ENCODE assay signal across 20 mouse cellular contexts in the genomic region with DNA sequence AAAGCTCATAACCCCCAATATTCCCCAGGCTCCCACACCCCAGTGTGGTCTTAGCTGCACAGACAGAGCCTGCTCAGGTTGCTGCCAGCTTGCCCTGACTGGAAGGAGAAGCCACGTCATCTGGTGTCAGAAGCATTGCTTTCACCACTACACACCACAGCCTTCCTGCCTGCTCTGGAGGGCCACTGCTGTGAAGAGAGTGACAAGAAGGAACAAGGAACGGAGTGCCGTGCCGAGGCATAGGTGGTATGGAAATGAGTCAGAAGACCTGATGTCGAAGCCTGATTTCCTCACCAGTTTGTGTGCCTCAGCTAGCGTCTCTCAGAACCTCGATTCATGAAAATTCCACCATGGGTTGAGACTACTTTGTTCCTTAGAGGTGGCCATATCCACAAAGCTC. TPM values are rescaled to one million over a fixed set of nuclear protein-coding genes. Genes with fewer than 3 reads are reported as not detected.
A peak's percentile ranks its signal among the peaks of the same experiment; 100 is the strongest.
DNase-seq lines count a peak whose midpoint lies in the region; ATAC-seq and TF ChIP-seq lines count a peak whose summit lies in the region.
"Had no signal": no experiment of that assay in that cellular context is flagged by ENCODE, and none has a peak within 500 bp of the region (broad histone marks: within the 10 kb centered on the region; RNA-seq: fewer than 3 reads in every experiment).

No protein-coding gene starts in this region.

- TF ChIP-seq POLR2A in thymus, adult 2 months (IDR thresholded peaks at IDR 0.05; ENCODE audit: control insufficient read depth, extremely low read depth, insufficient read depth, low read length, poor library complexity): no peak

- no peaks in the 10 kb centered on the region for H3K9me3 ChIP-seq in liver, embryonic 13.5 days (replicated peaks)
- no peaks in the 10 kb centered on the region for H3K9me3 ChIP-seq in liver, embryonic 11.5 days (ENCODE audit: control insufficient read depth, low read length)
- no peaks in the 10 kb centered on the region for H3K9me3 ChIP-seq in liver, postnatal 0 days (ENCODE audit: low read length)
- no peaks in the 10 kb centered on the region for H3K9me3 ChIP-seq in forebrain, postnatal 0 days (ENCODE audit: low read length)
- H3K9me3 ChIP-seq: lung, embryonic 15.5 days had no signal

- peaks cover 51% of the 10 kb centered on the region for H3K4me1 ChIP-seq in liver, embryonic 13.5 days (replicated peaks)
- H3K4me1 ChIP-seq in liver, embryonic 11.5 days (replicated peaks; ENCODE audit: control insufficient read depth, insufficient read depth, low read length): peaks cover 25% of the 10 kb centered on the region
- peaks cover 26% of the 10 kb centered on the region for H3K4me1 ChIP-seq in liver, postnatal 0 days (ENCODE audit: insufficient read depth)
- H3K4me1 ChIP-seq in thymus, adult 2 months (replicated peaks; ENCODE audit: control insufficient read depth, insufficient read depth, low read length): peaks cover 24% of the 10 kb centered on the region
- H3K4me1 ChIP-seq in forebrain, postnatal 0 days (ENCODE audit: insufficient read depth): peaks cover 11% of the 10 kb centered on the region

- no peaks in the 10 kb centered on the region for H3K27me3 ChIP-seq in liver, embryonic 13.5 days
- no peaks in the 10 kb centered on the region for H3K27me3 ChIP-seq in liver, embryonic 11.5 days (replicated peaks; ENCODE audit: control insufficient read depth, insufficient read depth, low read length)
- H3K27me3 ChIP-seq in liver, postnatal 0 days (ENCODE audit: insufficient read depth, low read length): no peaks in the 10 kb centered on the region
- no peaks in the 10 kb centered on the region for H3K27me3 ChIP-seq in thymus, adult 2 months (ENCODE audit: control insufficient read depth, insufficient read depth, low read length)
- H3K27me3 ChIP-seq in forebrain, postnatal 0 days (ENCODE audit: insufficient read depth, low read length): no peaks in the 10 kb centered on the region
- H3K27me3 ChIP-seq: lung, embryonic 15.5 days; Patski had no signal

- no peak for TF ChIP-seq EP300 in liver, postnatal 0 days (IDR thresholded peaks at IDR 0.05; ENCODE audit: low read depth)

- no peaks in the 10 kb centered on the region for H3K36me3 ChIP-seq in liver, embryonic 13.5 days
- H3K36me3 ChIP-seq in liver, embryonic 11.5 days (ENCODE audit: control insufficient read depth, insufficient read depth, low read length): no peaks in the 10 kb centered on the region
- H3K36me3 ChIP-seq in liver, postnatal 0 days (replicated peaks; ENCODE audit: insufficient read depth, low read length): 0 out of 2 replicates have a peak, but pooled peaks cover 4% of the 10 kb centered on the region
- H3K36me3 ChIP-seq in thymus, adult 2 months (ENCODE audit: control insufficient read depth, insufficient read depth, low read length): no peaks in the 10 kb centered on the region
- H3K36me3 ChIP-seq in forebrain, postnatal 0 days (ENCODE audit: insufficient read depth): no peaks in the 10 kb centered on the region
- H3K36me3 ChIP-seq: lung, embryonic 15.5 days had no signal

- WGBS in liver, embryonic 13.5 days (ENCODE audit: insufficient replicate concordance): 33% methylated on average over 7 of the region's 7 CpGs
- WGBS in liver, embryonic 11.5 days: 54% methylated on average over 7 of the region's 7 CpGs
- 39% methylated on average over 7 of the region's 7 CpGs for WGBS in liver, postnatal 0 days (ENCODE audit: insufficient replicate concordance)
- WGBS in thymus, adult 2 months: 9% methylated on average over 7 of the region's 7 CpGs
- 91% methylated on average over 7 of the region's 7 CpGs for WGBS in forebrain, postnatal 0 days

- peak overlapping the region; percentile 21 for H3K27ac ChIP-seq in liver, embryonic 13.5 days
- no peak overlapping the region for H3K27ac ChIP-seq in liver, embryonic 11.5 days (ENCODE audit: low read depth, low read length)
- H3K27ac ChIP-seq in liver, postnatal 0 days (ENCODE audit: low read depth): no peak overlapping the region
- no peak overlapping the region for H3K27ac ChIP-seq in thymus, adult 2 months (ENCODE audit: control insufficient read depth, insufficient read depth, low read length)
- no peak overlapping the region for H3K27ac ChIP-seq in forebrain, postnatal 0 days (ENCODE audit: low read depth, low read length)
- H3K27ac ChIP-seq: hindbrain, postnatal 0 days; kidney, postnatal 0 days; lung, embryonic 15.5 days had no signal

- no peak for TF ChIP-seq CTCF in liver, postnatal 0 days (IDR thresholded peaks at IDR 0.05; ENCODE audit: low read depth)
- no peak for TF ChIP-seq CTCF in thymus, adult 2 months (IDR thresholded peaks at IDR 0.05; ENCODE audit: borderline replicate concordance, control insufficient read depth, extremely low read depth, insufficient read depth, low read length, poor library complexity)
- no peak for TF ChIP-seq CTCF in forebrain, postnatal 0 days (IDR thresholded peaks at IDR 0.05; ENCODE audit: low read depth)

- no peak overlapping the region for H3K4me3 ChIP-seq in liver, embryonic 13.5 days (replicated peaks)
- H3K4me3 ChIP-seq in liver, embryonic 11.5 days (ENCODE audit: low read depth, low read length): no peak overlapping the region
- H3K4me3 ChIP-seq in liver, postnatal 0 days (ENCODE audit: low read depth, low read length): no peak overlapping the region
- H3K4me3 ChIP-seq in thymus, adult 2 months (ENCODE audit: control insufficient read depth, insufficient read depth, low read length): no peak overlapping the region
- no peak overlapping the region for H3K4me3 ChIP-seq in forebrain, postnatal 0 days (ENCODE audit: low read depth, low read length)
- H3K4me3 ChIP-seq: lung, embryonic 15.5 days had no signal

- H3K4me2 ChIP-seq in liver, embryonic 13.5 days: no peak overlapping the region
- no peak overlapping the region for H3K4me2 ChIP-seq in liver, embryonic 11.5 days
- H3K4me2 ChIP-seq in liver, postnatal 0 days (ENCODE audit: low read depth, low read length): no peak overlapping the region
- H3K4me2 ChIP-seq in forebrain, postnatal 0 days (ENCODE audit: low read depth): no peak overlapping the region
- H3K4me2 ChIP-seq: lung, embryonic 15.5 days had no signal

- no peak for DNase-seq in liver, embryonic 13.5 days
- no peak for DNase-seq in liver, embryonic 11.5 days (ENCODE audit: low spot score)
- peak; percentile 39 to 55 for DNase-seq in CD8-positive naive resting alpha-beta T cell, adult 2 months (ENCODE audit: low read depth in 2 of 2, low spot score in 2 of 2)
- DNase-seq in liver, postnatal 0 days: peak; percentile 46
- peak; percentile 34 for DNase-seq in thymus, adult 2 months
- no peak for DNase-seq in forebrain, postnatal 0 days
- no peak for DNase-seq in gastrocnemius, adult 18-20 months (ENCODE audit: low spot score)
- no peak for DNase-seq in heart, postnatal 4 days
- DNase-seq: adrenal gland, postnatal 14 days; right cerebral cortex, postnatal 25 days had no signal

- no peak for ATAC-seq in liver, embryonic 13.5 days (ENCODE audit: low read depth)
- no peak for ATAC-seq in liver, embryonic 11.5 days (replicated peaks; ENCODE audit: low FRiP score)
- ATAC-seq in liver, postnatal 0 days: no peak
- ATAC-seq in forebrain, postnatal 0 days: no peak
- ATAC-seq: hindbrain, postnatal 0 days; midbrain, embryonic 16.5 days; Patski had no signal

- H3K9ac ChIP-seq in liver, embryonic 13.5 days: no peak overlapping the region
- H3K9ac ChIP-seq in liver, embryonic 11.5 days (ENCODE audit: low read depth, low read length): no peak overlapping the region
- no peak overlapping the region for H3K9ac ChIP-seq in liver, postnatal 0 days (replicated peaks)
- no peak overlapping the region for H3K9ac ChIP-seq in forebrain, postnatal 0 days
- H3K9ac ChIP-seq: lung, embryonic 15.5 days had no signal

RNA-seq across cellular contexts. Expression of a gene that starts 29.3 kb away (rescaled TPM):
- 8.4 and 9.2 TPM in 2 replicates for polyA plus RNA-seq in liver, embryonic 13.5 days (2015; fragmentation: Nextera tagmentation; extraction: Ambion mirVana)
- polyA plus RNA-seq in liver, embryonic 11.5 days (2014; fragmentation: Nextera tagmentation; extraction: Ambion mirVana): 0.79 and 1.4 TPM in 2 replicates
- polyA plus RNA-seq in liver, postnatal 0 days (2015; fragmentation: Nextera tagmentation; extraction: Ambion mirVana): 49.8 and 55.8 TPM in 2 replicates
- 4.1 and 5.5 TPM in 2 replicates for polyA plus RNA-seq in thymus, adult 2 months (2012; rRNA removed)
- 1.2 and 2.5 TPM in 2 replicates for total RNA-seq in forebrain, postnatal 0 days (2014; rRNA removed)
- polyA plus RNA-seq in forebrain, postnatal 0 days (2015; fragmentation: Nextera tagmentation; extraction: Ambion mirVana): 0.74 and 1.0 TPM in 2 replicates
- 1 to 10 TPM; 3.3 to 6.8 TPM for total RNA-seq in gastrocnemius, adult 18-20 months (2021)
- total RNA-seq in heart, postnatal 4 days (2021): 1 to 10 TPM; 5.8 to 5.9 TPM

RNA-seq across cellular contexts. Expression of a gene that starts 41.6 kb away (rescaled TPM):
- polyA plus RNA-seq in liver, embryonic 13.5 days (2015; fragmentation: Nextera tagmentation; extraction: Ambion mirVana): 22.3 and 24.2 TPM in 2 replicates
- polyA plus RNA-seq in liver, embryonic 11.5 days (2014; fragmentation: Nextera tagmentation; extraction: Ambion mirVana): 14.8 and 15.8 TPM in 2 replicates
- polyA plus RNA-seq in liver, postnatal 0 days (2015; fragmentation: Nextera tagmentation; extraction: Ambion mirVana): 10.8 and 12.6 TPM in 2 replicates
- polyA plus RNA-seq in thymus, adult 2 months (2012; rRNA removed): 3.1 and 33.2 TPM in 2 replicates
- total RNA-seq in forebrain, postnatal 0 days (2014; rRNA removed): 0.14 and 0.38 TPM in 2 replicates
- polyA plus RNA-seq in forebrain, postnatal 0 days (2015; fragmentation: Nextera tagmentation; extraction: Ambion mirVana): 0.39 TPM in 2 replicates
- total RNA-seq in gastrocnemius, adult 18-20 months (2021): 10 to 100 TPM; 51.5 to 55.8 TPM
- 100 to 1,000 TPM; 764 to 831 TPM for total RNA-seq in heart, postnatal 4 days (2021)

RNA-seq across cellular contexts. Expression of a gene that starts 48.9 kb away (rescaled TPM):
- polyA plus RNA-seq in liver, embryonic 13.5 days (2015; fragmentation: Nextera tagmentation; extraction: Ambion mirVana): 38.1 and 41.2 TPM in 2 replicates
- polyA plus RNA-seq in liver, embryonic 11.5 days (2014; fragmentation: Nextera tagmentation; extraction: Ambion mirVana): 92.0 and 92.1 TPM in 2 replicates
- 17.9 and 22.2 TPM in 2 replicates for polyA plus RNA-seq in liver, postnatal 0 days (2015; fragmentation: Nextera tagmentation; extraction: Ambion mirVana)
- polyA plus RNA-seq in thymus, adult 2 months (2012; rRNA removed): 49.8 and 54.2 TPM in 2 replicates
- 40.8 and 42.9 TPM in 2 replicates for total RNA-seq in forebrain, postnatal 0 days (2014; rRNA removed)
- 130 and 134 TPM in 2 replicates for polyA plus RNA-seq in forebrain, postnatal 0 days (2015; fragmentation: Nextera tagmentation; extraction: Ambion mirVana)
- total RNA-seq in gastrocnemius, adult 18-20 months (2021): 10 to 100 TPM; 16.4 to 18.1 TPM
- 10 to 100 TPM; 34.1 to 35.3 TPM for total RNA-seq in heart, postnatal 4 days (2021)

RNA-seq across cellular contexts. Expression of a gene that starts 51.7 kb away (rescaled TPM):
- polyA plus RNA-seq in liver, embryonic 13.5 days (2015; fragmentation: Nextera tagmentation; extraction: Ambion mirVana): 0.08 and 0.16 TPM in 2 replicates
- polyA plus RNA-seq in liver, embryonic 11.5 days (2014; fragmentation: Nextera tagmentation; extraction: Ambion mirVana): 0.14 and 0.23 TPM in 2 replicates
- 0.13 and 0.15 TPM in 2 replicates for polyA plus RNA-seq in liver, postnatal 0 days (2015; fragmentation: Nextera tagmentation; extraction: Ambion mirVana)
- 3.5 and 5.2 TPM in 2 replicates for polyA plus RNA-seq in thymus, adult 2 months (2012; rRNA removed)
- 0.31 and 0.86 TPM in 2 replicates for total RNA-seq in forebrain, postnatal 0 days (2014; rRNA removed)
- polyA plus RNA-seq in forebrain, postnatal 0 days (2015; fragmentation: Nextera tagmentation; extraction: Ambion mirVana): 0.25 and 0.30 TPM in 2 replicates
- under 1 TPM in 1 of 2 experiments, not detected in 1; 0.19 TPM for total RNA-seq in gastrocnemius, adult 18-20 months (2021)
- under 1 TPM; 0.26 to 0.27 TPM for total RNA-seq in heart, postnatal 4 days (2021)

RNA-seq across cellular contexts. Expression of a gene that starts 56.8 kb away (rescaled TPM):
- not detected in 2 replicates for polyA plus RNA-seq in liver, embryonic 13.5 days (2015; fragmentation: Nextera tagmentation; extraction: Ambion mirVana)
- not detected in 2 replicates for polyA plus RNA-seq in liver, embryonic 11.5 days (2014; fragmentation: Nextera tagmentation; extraction: Ambion mirVana)
- polyA plus RNA-seq in liver, postnatal 0 days (2015; fragmentation: Nextera tagmentation; extraction: Ambion mirVana): not detected in 2 replicates
- polyA plus RNA-seq in thymus, adult 2 months (2012; rRNA removed): not detected in 2 replicates
- not detected in 2 replicates for total RNA-seq in forebrain, postnatal 0 days (2014; rRNA removed)
- not detected in 2 replicates for polyA plus RNA-seq in forebrain, postnatal 0 days (2015; fragmentation: Nextera tagmentation; extraction: Ambion mirVana)
- total RNA-seq in gastrocnemius, adult 18-20 months (2021): not detected
- 1 to 10 TPM; 1.1 to 1.6 TPM for total RNA-seq in heart, postnatal 4 days (2021)
- total RNA-seq: adrenal gland, postnatal 14 days; hindbrain, postnatal 0 days; layer of hippocampus, postnatal 14 days had no signal
- polyA plus RNA-seq: C2C12; cortical plate, adult 2 months; gonadal fat pad, adult 2 months; hindbrain, postnatal 0 days; kidney, postnatal 0 days; limb, embryonic 11.5 days; lung, embryonic 15.5 days; midbrain, embryonic 16.5 days; Patski had no signal

Comparison
In these comparisons a context has a peak if more than half of its experiments do, and no peak if none do; other contexts are left out.
1. DNase-seq: peak in CD8-positive naive resting alpha-beta T cell, adult 2 months (2 of 2), liver, postnatal 0 days (single experiment) and thymus, adult 2 months (single experiment); none in liver, embryonic 13.5 days (single experiment), liver, embryonic 11.5 days (single experiment), forebrain, postnatal 0 days (single experiment), gastrocnemius, adult 18-20 months (single experiment) and heart, postnatal 4 days (single experiment).